Mouse (Mus musculus): ENCODE measurements around the gene Rmnd5a. TPM values are rescaled to one million over a fixed set of nuclear protein-coding genes. Genes with fewer than 3 reads are reported as not detected.
"Not testable (repeated sequence)": the region's sequence is repeated elsewhere in the genome, so short reads cannot be mapped to it uniquely, and the experiment has no call there.

The Rmnd5a gene
- polyA plus RNA-seq (2015; fragmentation: Nextera tagmentation; extraction: Ambion mirVana): 10.6 and 13.0 TPM in 2 replicates

DNA sequence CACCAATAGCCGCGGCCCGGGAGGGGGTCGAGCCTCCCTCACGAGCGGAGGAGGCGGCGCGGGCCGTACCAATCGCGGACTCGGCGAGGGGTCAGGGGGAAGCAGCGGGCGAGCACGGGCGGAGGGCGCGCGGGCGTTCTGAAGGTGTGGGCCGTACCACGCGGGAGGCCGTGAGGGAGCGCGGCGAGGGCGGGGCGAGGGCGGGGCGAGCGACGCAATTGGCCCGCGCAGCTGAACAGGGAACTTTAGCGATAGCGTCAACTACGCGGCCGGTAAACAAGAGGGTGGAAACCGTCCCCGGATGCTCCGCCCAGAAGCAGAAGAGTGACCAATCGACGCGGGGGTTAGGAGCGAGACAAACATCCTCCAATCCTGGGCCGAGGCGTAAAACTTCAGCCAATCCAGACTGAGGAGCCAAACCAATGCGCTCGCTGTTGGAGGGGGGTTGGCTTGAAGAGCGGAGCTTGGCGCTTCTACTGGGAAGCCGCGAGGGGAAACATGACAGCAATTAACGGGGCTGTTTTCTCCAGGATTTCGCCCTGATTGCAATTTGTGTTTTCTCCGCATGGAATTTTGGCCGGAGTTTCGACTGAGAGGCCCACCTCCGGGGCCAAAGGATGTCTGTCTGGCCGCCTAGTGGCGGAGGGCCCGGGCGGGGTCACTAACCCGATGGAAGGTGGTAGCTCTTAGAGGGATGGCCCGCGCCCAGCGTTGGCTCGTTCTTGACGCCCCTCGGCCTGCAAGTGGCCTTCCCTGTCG, at the start of gene Rmnd5a:
Gene Rmnd5a, minus strand, starts transcription at position 146 of the 759 bp plus-strand sequence.
- Histone ChIP-seq H3K27me3 (no peaks in the 10 kb centered on the region), H3K27ac (peak within 1 kb of the TSS; percentile 97), H3K9me3 (no peaks in the 10 kb centered on the region), H3K9ac (peak within 1 kb of the TSS; percentile 96), H3K4me3 (peak within 1 kb of the TSS; percentile 94), H3K4me2 (peak within 1 kb of the TSS; percentile 89), H3K4me1 (peaks cover 39% of the 10 kb centered on the region), H3K36me3 (no peaks in the 10 kb centered on the region)
- peak; percentile 98 for ATAC-seq (ENCODE audit: insufficient number of reproducible peaks, insufficient read depth, low FRiP score, low TSS enrichment, low read depth)
- WGBS: under 1% methylated on average over 75 of the region's 75 CpGs

DNA sequence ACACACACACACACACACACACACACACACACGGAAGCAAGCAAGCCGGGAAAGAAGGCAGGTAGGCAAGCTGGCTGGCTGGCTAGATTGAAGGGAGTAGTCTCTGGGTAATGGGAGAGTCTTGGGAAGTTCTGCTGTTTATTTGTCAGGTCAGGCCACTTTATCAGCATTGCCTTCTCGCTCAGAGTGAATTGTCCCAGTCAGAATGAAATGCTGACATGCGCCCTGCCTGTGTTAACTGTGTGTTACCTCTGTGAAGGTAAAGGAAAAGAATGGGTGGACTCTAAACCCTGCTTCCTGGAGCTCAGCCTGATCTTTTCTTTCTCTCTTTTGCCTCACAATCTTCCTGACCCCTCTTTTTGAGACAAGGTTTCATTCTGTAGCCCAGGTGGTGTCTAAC, 47.5 kb upstream of the Rmnd5a start:
- no peak overlapping the region for H3K4me2 ChIP-seq
- no peak overlapping the region for H3K9ac ChIP-seq
- H3K27me3 ChIP-seq: no peaks in the 10 kb centered on the region
- H3K4me1 ChIP-seq: 0 out of 2 replicates have a peak, but pooled peaks cover 7% of the 10 kb centered on the region
- H3K36me3 ChIP-seq: no peaks in the 10 kb centered on the region
- WGBS: 36% methylated on average over 4 of the region's 4 CpGs
- no peak overlapping the region for H3K4me3 ChIP-seq
- no peak for ATAC-seq (ENCODE audit: insufficient number of reproducible peaks, insufficient read depth, low FRiP score, low TSS enrichment, low read depth)
- no peaks in the 10 kb centered on the region for H3K9me3 ChIP-seq
- no peak overlapping the region for H3K27ac ChIP-seq

DNA sequence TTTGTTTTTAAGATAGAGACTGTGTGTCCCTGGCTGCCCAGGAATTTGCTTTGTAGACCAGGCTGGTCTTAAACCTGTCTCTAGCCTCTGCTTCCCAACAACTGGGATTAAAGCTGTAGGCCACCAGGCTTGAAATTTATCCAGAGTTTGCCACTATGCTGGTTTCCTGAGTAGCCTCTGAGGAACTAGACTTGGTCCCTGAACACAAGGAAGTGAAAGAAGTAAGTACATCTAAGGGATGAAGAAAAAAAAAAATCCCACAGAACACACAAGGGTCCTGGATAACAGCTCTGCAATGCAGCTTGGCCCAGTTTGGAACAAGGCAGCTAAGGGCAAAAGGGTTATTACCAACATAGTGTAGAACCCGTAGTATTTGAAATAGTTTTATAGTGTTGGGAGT, 46.4 kb upstream of the Rmnd5a start:
- Histone ChIP-seq H3K27ac (no peak overlapping the region), H3K27me3 (no peaks in the 10 kb centered on the region), H3K9ac (no peak overlapping the region), H3K4me1 (no peaks in the 10 kb centered on the region), H3K4me2 (no peak overlapping the region), H3K36me3 (no peaks in the 10 kb centered on the region), H3K9me3 (no peaks in the 10 kb centered on the region), H3K4me3 (no peak overlapping the region)
- ATAC-seq (ENCODE audit: insufficient number of reproducible peaks, insufficient read depth, low FRiP score, low TSS enrichment, low read depth): no peak
- 81% methylated on average over 1 of the region's 1 CpGs for WGBS

DNA sequence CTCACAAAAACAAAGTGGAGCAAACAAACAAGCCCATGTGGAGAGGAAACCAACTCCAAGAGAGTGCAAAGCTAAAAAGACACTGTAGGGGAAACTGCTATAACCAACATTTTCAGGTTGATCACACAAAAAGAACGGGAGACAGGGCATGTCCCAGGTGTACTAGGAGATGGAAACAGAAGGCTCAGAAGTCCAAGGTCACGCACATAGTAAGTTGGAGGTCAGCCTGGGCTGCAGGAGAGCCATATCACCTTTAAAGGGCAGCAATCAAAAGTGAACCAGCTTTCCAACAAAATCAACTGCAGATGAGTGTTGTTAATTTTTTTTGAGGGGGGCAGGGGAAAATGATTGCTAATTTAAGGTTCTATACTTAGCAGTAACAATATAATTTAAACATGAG, 45.8 kb upstream of the Rmnd5a start:
- no peak overlapping the region for H3K27ac ChIP-seq
- H3K4me3 ChIP-seq: no peak overlapping the region
- H3K4me2 ChIP-seq: no peak overlapping the region
- H3K27me3 ChIP-seq: no peaks in the 10 kb centered on the region
- H3K9me3 ChIP-seq: no peaks in the 10 kb centered on the region
- 34% methylated on average over 2 of the region's 2 CpGs for WGBS
- no peaks in the 10 kb centered on the region for H3K4me1 ChIP-seq
- H3K9ac ChIP-seq: no peak overlapping the region
- ATAC-seq (ENCODE audit: insufficient number of reproducible peaks, insufficient read depth, low FRiP score, low TSS enrichment, low read depth): no peak
- no peaks in the 10 kb centered on the region for H3K36me3 ChIP-seq

DNA sequence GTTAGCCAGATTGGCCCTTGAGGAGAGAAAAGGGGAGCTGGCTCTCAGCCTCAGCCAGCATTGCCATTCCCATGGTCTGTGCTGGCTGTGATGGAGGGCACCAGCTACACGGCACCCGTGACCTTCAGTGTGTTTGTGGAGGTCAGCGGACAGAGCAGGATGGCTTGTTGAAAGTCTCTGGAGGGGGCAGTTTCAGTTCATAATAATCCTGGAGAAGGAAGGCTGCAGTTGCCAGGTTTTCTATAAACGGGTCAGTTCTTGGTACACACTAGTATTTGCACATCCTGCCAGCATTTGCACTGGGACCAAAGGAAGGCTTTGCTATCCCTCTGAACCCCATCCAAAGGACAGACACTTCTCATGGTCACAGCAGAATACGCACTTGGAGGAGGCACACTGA, 44.8 kb upstream of the Rmnd5a start:
- no peak overlapping the region for H3K27ac ChIP-seq
- no peaks in the 10 kb centered on the region for H3K4me1 ChIP-seq
- H3K27me3 ChIP-seq: no peaks in the 10 kb centered on the region
- no peak overlapping the region for H3K9ac ChIP-seq
- no peak overlapping the region for H3K4me2 ChIP-seq
- no peak for ATAC-seq (ENCODE audit: insufficient number of reproducible peaks, insufficient read depth, low FRiP score, low TSS enrichment, low read depth)
- WGBS: 85% methylated on average over 5 of the region's 5 CpGs
- no peak overlapping the region for H3K4me3 ChIP-seq
- no peaks in the 10 kb centered on the region for H3K9me3 ChIP-seq
- no peaks in the 10 kb centered on the region for H3K36me3 ChIP-seq

DNA sequence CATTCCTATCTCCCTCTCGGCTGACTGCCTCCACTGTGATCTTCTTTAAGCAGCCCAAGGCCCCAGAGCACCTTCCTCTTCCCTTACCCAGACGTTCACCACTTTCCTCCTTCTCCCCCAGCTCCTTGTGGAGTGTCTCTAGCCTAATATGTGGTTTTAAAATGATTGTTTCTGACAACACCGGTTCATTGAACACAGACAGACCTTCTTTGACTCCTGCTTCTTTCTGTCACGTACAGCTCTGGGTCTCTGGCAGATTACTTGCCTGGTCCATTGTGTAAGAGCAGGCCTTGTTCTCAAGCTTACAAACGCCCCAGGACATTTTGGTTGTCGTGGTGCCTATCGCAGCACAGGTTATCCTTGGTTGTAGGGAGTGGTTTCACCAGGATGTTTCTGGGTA, 40.7 kb upstream of the Rmnd5a start:
- 31% methylated on average over 7 of the region's 7 CpGs for WGBS
- Histone ChIP-seq H3K27ac (no peak overlapping the region), H3K9ac (no peak overlapping the region), H3K27me3 (no peaks in the 10 kb centered on the region), H3K4me2 (no peak overlapping the region), H3K4me1 (no peaks in the 10 kb centered on the region), H3K9me3 (no peaks in the 10 kb centered on the region), H3K36me3 (no peaks in the 10 kb centered on the region), H3K4me3 (no peak overlapping the region)
- ATAC-seq (ENCODE audit: insufficient number of reproducible peaks, insufficient read depth, low FRiP score, low TSS enrichment, low read depth): no peak

DNA sequence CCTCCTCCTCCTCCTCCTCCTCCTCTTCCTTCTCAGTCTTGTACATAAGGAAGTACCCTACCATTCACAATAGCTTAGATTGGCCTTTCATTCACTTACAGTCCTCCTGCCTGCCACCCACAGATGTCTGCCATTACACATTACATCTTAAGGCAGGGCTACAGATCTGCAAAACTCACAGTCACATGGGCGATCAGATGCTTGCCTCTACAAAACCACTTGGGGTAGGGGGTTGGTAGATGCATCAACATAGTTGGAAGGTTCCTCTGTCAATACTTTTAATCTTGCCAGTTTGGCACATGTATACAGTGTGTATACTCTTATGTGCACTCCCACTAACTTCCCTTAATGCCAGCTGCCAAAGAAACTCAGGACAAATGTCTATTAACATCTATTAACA, 39.7 kb upstream of the Rmnd5a start:
- Histone ChIP-seq H3K27me3 (no peaks in the 10 kb centered on the region), H3K27ac (no peak overlapping the region), H3K4me1 (no peaks in the 10 kb centered on the region), H3K4me2 (no peak overlapping the region), H3K9ac (no peak overlapping the region), H3K4me3 (no peak overlapping the region), H3K36me3 (no peaks in the 10 kb centered on the region), H3K9me3 (no peaks in the 10 kb centered on the region)
- WGBS: 83% methylated on average over 1 of the region's 1 CpGs
- ATAC-seq (ENCODE audit: insufficient number of reproducible peaks, insufficient read depth, low FRiP score, low TSS enrichment, low read depth): no peak

DNA sequence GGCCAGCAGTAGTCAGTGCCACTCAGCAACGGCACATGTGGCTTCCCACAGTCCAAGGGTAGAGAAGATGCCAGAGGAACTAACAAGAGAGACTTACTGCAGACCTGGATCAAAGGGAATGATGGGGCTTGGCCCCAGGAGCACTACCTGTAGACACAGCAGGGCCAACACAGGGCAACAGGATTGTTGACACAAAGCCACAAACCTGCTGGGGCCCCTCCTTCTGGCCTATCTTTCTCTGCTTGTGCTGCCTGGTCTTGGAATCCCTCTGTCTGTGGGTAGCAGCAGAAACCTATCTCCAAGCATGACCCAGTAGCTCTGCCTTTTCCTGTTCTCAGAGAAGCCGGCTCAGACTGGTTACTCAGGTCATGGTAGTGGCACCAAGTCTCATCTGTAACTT, 39.2 kb upstream of the Rmnd5a start:
- H3K27me3 ChIP-seq; H3K4me1 ChIP-seq; H3K27ac ChIP-seq; H3K9me3 ChIP-seq; H3K4me2 ChIP-seq; H3K4me3 ChIP-seq; ATAC-seq (ENCODE audit: insufficient number of reproducible peaks, insufficient read depth, low FRiP score, low TSS enrichment, low read depth); H3K36me3 ChIP-seq; H3K9ac ChIP-seq: not testable (repeated sequence)
- WGBS: 93% methylated on average over 2 of the region's 2 CpGs

DNA sequence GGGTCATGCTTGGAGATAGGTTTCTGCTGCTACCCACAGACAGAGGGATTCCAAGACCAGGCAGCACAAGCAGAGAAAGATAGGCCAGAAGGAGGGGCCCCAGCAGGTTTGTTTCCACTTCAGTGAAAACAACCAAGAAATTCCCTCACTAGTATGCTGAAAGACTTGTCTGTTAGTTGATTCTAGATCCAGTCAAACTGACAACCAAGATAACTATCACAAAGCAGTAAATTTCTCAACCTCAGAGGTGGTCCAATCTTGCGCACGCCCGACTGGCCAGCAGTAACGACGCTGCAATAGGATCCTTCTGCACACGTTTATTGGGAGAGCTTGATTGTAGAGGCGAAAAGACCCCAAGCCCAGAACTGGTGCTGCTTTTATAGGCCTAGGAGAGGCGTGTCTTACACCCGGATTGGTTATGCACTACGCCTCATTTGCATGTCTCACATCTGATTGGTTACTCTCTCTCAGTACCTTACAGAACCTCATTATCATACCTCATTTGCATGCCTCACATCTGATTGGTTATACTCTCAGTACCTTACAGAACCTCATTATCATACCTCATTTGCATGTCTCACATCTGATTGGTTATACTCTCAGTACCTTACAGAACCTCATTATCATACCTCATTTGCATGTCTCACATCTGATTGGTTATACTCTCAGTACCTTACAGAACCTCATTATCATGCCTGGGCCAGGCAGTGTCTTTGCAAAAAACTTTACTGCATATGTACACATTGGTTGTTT, 38.6 kb upstream of the Rmnd5a start:
- WGBS: 89% methylated on average over 10 of the region's 10 CpGs
- H3K27me3 ChIP-seq; H3K4me1 ChIP-seq; H3K4me3 ChIP-seq; ATAC-seq (ENCODE audit: insufficient number of reproducible peaks, insufficient read depth, low FRiP score, low TSS enrichment, low read depth); H3K27ac ChIP-seq; H3K36me3 ChIP-seq; H3K9ac ChIP-seq; H3K9me3 ChIP-seq; H3K4me2 ChIP-seq: not testable (repeated sequence)

DNA sequence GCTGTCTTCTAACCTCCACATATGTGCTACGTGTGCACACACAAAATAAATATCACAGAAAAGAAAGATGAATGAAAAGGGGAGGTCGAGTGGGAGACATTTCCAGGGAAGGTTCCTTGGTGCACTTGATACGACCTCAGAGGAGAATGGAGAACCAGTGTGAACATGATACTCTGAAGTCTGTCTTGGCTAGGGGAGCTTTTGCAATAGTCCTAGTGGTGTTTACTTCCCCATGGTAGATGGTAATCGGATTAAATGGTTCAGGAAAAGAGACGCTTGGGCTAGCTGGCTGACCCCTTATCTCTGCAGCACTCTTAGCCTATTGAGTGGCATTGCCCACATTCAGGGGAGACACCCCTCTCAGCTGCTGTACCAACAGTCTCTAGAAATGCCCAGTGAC, 36.3 kb upstream of the Rmnd5a start:
- no peak for ATAC-seq (ENCODE audit: insufficient number of reproducible peaks, insufficient read depth, low FRiP score, low TSS enrichment, low read depth)
- 63% methylated on average over 5 of the region's 5 CpGs for WGBS
- no peaks in the 10 kb centered on the region for H3K4me1 ChIP-seq
- no peak overlapping the region for H3K9ac ChIP-seq
- no peak overlapping the region for H3K27ac ChIP-seq
- H3K36me3 ChIP-seq: no peaks in the 10 kb centered on the region
- no peaks in the 10 kb centered on the region for H3K9me3 ChIP-seq
- no peak overlapping the region for H3K4me3 ChIP-seq
- H3K4me2 ChIP-seq: no peak overlapping the region
- no peaks in the 10 kb centered on the region for H3K27me3 ChIP-seq

DNA sequence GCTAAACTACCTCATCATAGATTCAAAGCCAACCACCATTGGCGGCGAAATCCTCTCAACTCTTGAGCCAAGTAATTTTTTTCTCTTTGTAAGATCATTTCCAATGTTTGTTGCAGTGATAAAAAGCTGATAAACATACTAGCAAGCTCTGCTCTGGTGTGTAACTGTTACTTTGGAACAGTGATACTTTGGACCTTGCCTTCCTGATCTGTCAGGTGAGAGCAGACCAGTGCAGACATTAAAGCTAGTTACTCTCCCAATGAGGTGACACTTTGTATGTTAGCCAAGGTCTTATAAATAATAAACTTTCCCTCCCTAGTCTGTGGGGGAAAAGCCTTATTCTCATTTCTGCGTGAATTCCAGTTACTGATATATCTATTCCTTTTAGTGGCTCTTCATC, 35.2 kb upstream of the Rmnd5a start:
- no peaks in the 10 kb centered on the region for H3K4me1 ChIP-seq
- H3K36me3 ChIP-seq: no peaks in the 10 kb centered on the region
- H3K27me3 ChIP-seq: no peaks in the 10 kb centered on the region
- no peak overlapping the region for H3K9ac ChIP-seq
- H3K4me2 ChIP-seq: no peak overlapping the region
- H3K27ac ChIP-seq: no peak overlapping the region
- ATAC-seq (ENCODE audit: insufficient number of reproducible peaks, insufficient read depth, low FRiP score, low TSS enrichment, low read depth): no peak
- no peak overlapping the region for H3K4me3 ChIP-seq
- H3K9me3 ChIP-seq: no peaks in the 10 kb centered on the region
- WGBS: 87% methylated on average over 3 of the region's 3 CpGs

DNA sequence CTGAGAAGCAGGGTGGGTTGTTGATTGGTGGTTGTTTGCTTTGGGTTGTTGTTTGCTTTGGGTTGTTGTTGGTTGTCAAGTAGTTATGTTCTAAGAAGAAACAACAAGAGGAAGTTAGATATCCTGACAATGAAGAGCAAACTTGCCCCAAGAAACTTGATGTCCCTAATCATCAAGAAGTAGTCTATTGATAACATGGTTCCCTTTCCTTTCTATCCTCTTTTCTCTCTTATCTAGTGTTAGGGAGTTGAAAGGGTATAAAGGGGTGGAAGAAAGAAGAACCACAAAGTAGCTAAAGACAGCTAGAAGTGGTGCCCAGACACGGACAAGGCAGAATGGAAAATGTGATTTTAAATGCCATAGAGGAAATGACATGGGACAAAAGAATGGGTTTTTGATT, 32.3 kb upstream of the Rmnd5a start:
- no peak for ATAC-seq (ENCODE audit: insufficient number of reproducible peaks, insufficient read depth, low FRiP score, low TSS enrichment, low read depth)
- WGBS: 75% methylated on average over 1 of the region's 1 CpGs
- Histone ChIP-seq H3K27ac (no peak overlapping the region), H3K9me3 (no peaks in the 10 kb centered on the region), H3K4me3 (no peak overlapping the region), H3K36me3 (no peaks in the 10 kb centered on the region), H3K4me2 (no peak overlapping the region), H3K27me3 (no peaks in the 10 kb centered on the region), H3K4me1 (no peaks in the 10 kb centered on the region), H3K9ac (no peak overlapping the region)

Measured in embryonic facial prominence, embryonic 13.5 days (tissue).